Comparison of ENCODE assay signal across 8 mouse cellular contexts in the genomic region with DNA sequence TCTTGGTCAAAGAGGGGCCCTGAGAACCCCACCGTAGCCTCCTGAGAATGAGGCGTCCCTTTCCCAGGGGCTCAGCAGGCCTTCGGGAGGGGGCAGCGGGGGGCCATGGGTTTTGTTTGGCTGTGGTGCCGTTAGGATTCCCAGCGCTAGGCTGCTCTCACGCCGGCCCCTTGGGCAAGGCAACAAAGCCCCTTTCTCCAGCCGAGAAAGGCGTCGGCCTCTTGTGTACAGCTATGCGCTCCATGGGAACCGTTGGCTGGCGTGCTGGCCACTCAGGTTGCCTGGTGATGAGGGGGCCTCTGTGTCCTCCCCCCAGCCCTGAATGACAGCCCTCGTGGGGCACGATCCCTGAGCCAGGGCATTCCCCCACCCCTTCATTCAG. TPM values are rescaled to one million over a fixed set of nuclear protein-coding genes. Genes with fewer than 3 reads are reported as not detected.
A peak's percentile ranks its signal among the peaks of the same experiment; 100 is the strongest.
DNase-seq lines count a peak whose midpoint lies in the region; ATAC-seq and TF ChIP-seq lines count a peak whose summit lies in the region.

No protein-coding gene starts in this region.

- H3K4me3 ChIP-seq in liver, postnatal 0 days (ENCODE audit: low read depth, low read length), result peak overlapping the region; percentile 65
- H3K4me3 ChIP-seq in stomach, embryonic 16.5 days (replicated peaks; ENCODE audit: low read length), result peak overlapping the region; percentile 63

- peak overlapping the region; percentile 79 for H3K9ac ChIP-seq in liver, postnatal 0 days (replicated peaks)
- H3K9ac ChIP-seq in stomach, embryonic 16.5 days (ENCODE audit: low read length), result peak overlapping the region; percentile 82

- H3K4me1 ChIP-seq in liver, postnatal 0 days (ENCODE audit: insufficient read depth), result peaks cover 44% of the 10 kb centered on the region
- H3K4me1 ChIP-seq in stomach, embryonic 16.5 days (ENCODE audit: control insufficient read depth, insufficient read depth, low read length), result peaks cover 49% of the 10 kb centered on the region

- 5% methylated on average over 16 of the region's 16 CpGs for WGBS in liver, postnatal 0 days (ENCODE audit: insufficient replicate concordance)
- 4% methylated on average over 16 of the region's 16 CpGs for WGBS in stomach, embryonic 16.5 days

- no peak for TF ChIP-seq CTCF in liver, postnatal 0 days (IDR thresholded peaks at IDR 0.05; ENCODE audit: low read depth)

- DNase-seq in left cerebral cortex, postnatal 4 days, result peak; percentile 67
- no peak for DNase-seq in left cerebral cortex, adult 11 months (ENCODE audit: low spot score)
- DNase-seq in embryo, embryonic 10.5 days (ENCODE audit: low spot score), result peak; percentile 74
- DNase-seq in heart, postnatal 4 days, result peak; percentile 44
- DNase-seq in liver, postnatal 0 days, result no peak
- no peak for DNase-seq in T-cell, adult 2 months (ENCODE audit: low spot score)

- H3K9me3 ChIP-seq in liver, postnatal 0 days (ENCODE audit: low read length), result no peaks in the 10 kb centered on the region
- no peaks in the 10 kb centered on the region for H3K9me3 ChIP-seq in stomach, embryonic 16.5 days (replicated peaks; ENCODE audit: control insufficient read depth, low read length)

- H3K27ac ChIP-seq in liver, postnatal 0 days (ENCODE audit: low read depth), result peak overlapping the region; percentile 78
- H3K27ac ChIP-seq in stomach, embryonic 16.5 days (ENCODE audit: low read length), result peak overlapping the region; percentile 99

- intact Hi-C loops in left cerebral cortex, postnatal 4 days (cut with DNase I), result no loop called here

- no peak for ATAC-seq in liver, postnatal 0 days
- ATAC-seq in stomach, embryonic 16.5 days (ENCODE audit: insufficient read depth, low FRiP score), result no peak
- ATAC-seq in inflammation-experienced regulatory T-cells, adult 6 months, result no peak

- TF ChIP-seq EP300 in liver, postnatal 0 days (IDR thresholded peaks at IDR 0.05; ENCODE audit: low read depth), result no peak

- H3K4me2 ChIP-seq in liver, postnatal 0 days (ENCODE audit: low read depth, low read length), result peak overlapping the region; percentile 81
- peak overlapping the region; percentile 61 for H3K4me2 ChIP-seq in stomach, embryonic 16.5 days (ENCODE audit: low read depth, low read length)

- peaks cover 11% of the 10 kb centered on the region for H3K36me3 ChIP-seq in liver, postnatal 0 days (replicated peaks; ENCODE audit: insufficient read depth, low read length)
- peaks cover under 1% of the 10 kb centered on the region; the same call in 1 of the 2 replicates for H3K36me3 ChIP-seq in stomach, embryonic 16.5 days (ENCODE audit: control insufficient read depth, insufficient read depth, low read length)

- peaks cover 39% of the 10 kb centered on the region for H3K27me3 ChIP-seq in liver, postnatal 0 days (ENCODE audit: insufficient read depth, low read length)
- peaks cover 12% of the 10 kb centered on the region; the same call in 1 of the 2 replicates for H3K27me3 ChIP-seq in stomach, embryonic 16.5 days (ENCODE audit: control insufficient read depth, insufficient read depth, low read length)

RNA-seq across cellular contexts. Expression of a gene that starts 1.5 kb away (rescaled TPM):
- total RNA-seq in left cerebral cortex, postnatal 4 days (2021), result 10 to 100 TPM; 19.7 to 20.7 TPM
- 10 to 100 TPM; 11.6 to 12.1 TPM for total RNA-seq in heart, postnatal 4 days (2021)
- 5.0 and 5.9 TPM in 2 replicates for polyA plus RNA-seq in liver, postnatal 0 days (2015; fragmentation: Nextera tagmentation; extraction: Ambion mirVana)
- 21.5 and 21.6 TPM in 2 replicates for polyA plus RNA-seq in stomach, embryonic 16.5 days (2015; fragmentation: Nextera tagmentation; extraction: Ambion mirVana)
- 10 to 100 TPM; 16.8 to 44.8 (median 23.1) TPM for polyA plus RNA-seq in inflammation-experienced regulatory T-cells, adult 6 months (2017; shearing (Covaris generic))

RNA-seq across cellular contexts. Expression of a gene that starts 40.2 kb away (rescaled TPM):
- total RNA-seq in left cerebral cortex, postnatal 4 days (2021), result 100 to 1,000 TPM; 382 to 395 TPM
- total RNA-seq in heart, postnatal 4 days (2021), result 10 to 100 TPM; 83.0 to 90.4 TPM
- polyA plus RNA-seq in liver, postnatal 0 days (2015; fragmentation: Nextera tagmentation; extraction: Ambion mirVana), result 5.2 and 6.5 TPM in 2 replicates
- 13.8 and 17.8 TPM in 2 replicates for polyA plus RNA-seq in stomach, embryonic 16.5 days (2015; fragmentation: Nextera tagmentation; extraction: Ambion mirVana)
- polyA plus RNA-seq in inflammation-experienced regulatory T-cells, adult 6 months (2017; shearing (Covaris generic)), result 1 to 10 TPM; 2.8 to 4.2 (median 3.7) TPM

RNA-seq across cellular contexts. Expression of a gene that starts 43.8 kb away (rescaled TPM):
- total RNA-seq in left cerebral cortex, postnatal 4 days (2021), result not detected
- not detected for total RNA-seq in heart, postnatal 4 days (2021)
- not detected in 2 replicates for polyA plus RNA-seq in liver, postnatal 0 days (2015; fragmentation: Nextera tagmentation; extraction: Ambion mirVana)
- 0.71 TPM in 1 of 2 replicates, not detected in the other for polyA plus RNA-seq in stomach, embryonic 16.5 days (2015; fragmentation: Nextera tagmentation; extraction: Ambion mirVana)
- polyA plus RNA-seq in inflammation-experienced regulatory T-cells, adult 6 months (2017; shearing (Covaris generic)), result 1 to 10 TPM; 1.2 to 5.5 (median 1.9) TPM

Comparison
In these comparisons a context has a peak if more than half of its experiments do, and no peak if none do; other contexts are left out.
1. DNase-seq: peak in left cerebral cortex, postnatal 4 days (single experiment), embryo, embryonic 10.5 days (single experiment) and heart, postnatal 4 days (single experiment); none in left cerebral cortex, adult 11 months (single experiment), liver, postnatal 0 days (single experiment) and T-cell, adult 2 months (single experiment).